Mouse (Mus musculus) kidney, embryonic 14.5 days (tissue): ENCODE results near the gene Ccin. TPM values are rescaled to one million over a fixed set of nuclear protein-coding genes. Genes with fewer than 3 reads are reported as not detected.

Experiments used
- ATAC-seq: fragments of 200-750 bp; cut with Nextera tagmentation; 2 replicates; pipeline ENCODE4 v1.8.0; 2017; ENCODE audit warnings: moderate number of reproducible peaks, mild to moderate bottlenecking, moderate TSS enrichment, moderate library complexity; ENCODE audit not compliant: low FRiP score, low TSS enrichment
- H3K27ac ChIP-seq: fragments of 300-500 bp; sonication (generic); 2 replicates; pipeline ENCODE4 v1.5.1; 2014; ENCODE audit warnings: low read depth, mild to moderate bottlenecking, low read length, moderate library complexity, mixed read lengths
- H3K27me3 ChIP-seq: fragments of 300-500 bp; sonication (generic); 2 replicates; pipeline ENCODE4 v1.6.1; 2014; ENCODE audit warnings: mild to moderate bottlenecking, low read length; ENCODE audit not compliant: control insufficient read depth, insufficient read depth
- H3K36me3 ChIP-seq: fragments of 300-500 bp; sonication (generic); 2 replicates; pipeline ENCODE4 v1.6.1; 2014; ENCODE audit warnings: low read length, mixed read lengths; ENCODE audit not compliant: control insufficient read depth, insufficient read depth
- H3K4me1 ChIP-seq: fragments of 300-500 bp; sonication (generic); 2 replicates; pipeline ENCODE4 v1.6.1; 2014; ENCODE audit warnings: low read length, mixed read lengths; ENCODE audit not compliant: control insufficient read depth, insufficient read depth
- H3K4me2 ChIP-seq: fragments of 300-500 bp; sonication (generic); replicated peaks from 2 replicates; pipeline ENCODE4 v1.6.1; 2014; ENCODE audit warnings: low read depth, mild to moderate bottlenecking, low read length
- H3K4me3 ChIP-seq: fragments of 300-500 bp; sonication (generic); 2 replicates; pipeline ENCODE4 v1.5.1; 2014; ENCODE audit warnings: mild to moderate bottlenecking, low read length
- H3K9ac ChIP-seq: fragments of 300-500 bp; sonication (generic); 2 replicates; pipeline ENCODE4 v1.6.1; 2014; ENCODE audit warnings: low read depth, mild to moderate bottlenecking, low read length, moderate library complexity
- H3K9me3 ChIP-seq: fragments of 300-500 bp; sonication (generic); 2 replicates; pipeline ENCODE4 v1.6.1; 2016; ENCODE audit warnings: low read length; ENCODE audit not compliant: control insufficient read depth
- WGBS: fragments of 180-500 bp; shearing (Covaris S2); extraction: QIAGEN DNeasy Blood & Tissue Kit; methylation state at CpG from one replicate; pipeline ENCODE4 v1.1.7; 2014; 5-methylcytosine and 5-hydroxymethylcytosine counted together
- polyA plus RNA-seq: library from polyadenylated mRNA; unstranded; fragments of >200 nt; fragmentation: Nextera tagmentation; extraction: Ambion mirVana; gene quantifications from 2 replicates; pipeline ENCODE4 v1.2.1, GENCODE M21; 2014

Gene Ccin
- polyA plus RNA-seq, 1 experiment from 2014 or later = not detected

DNA sequence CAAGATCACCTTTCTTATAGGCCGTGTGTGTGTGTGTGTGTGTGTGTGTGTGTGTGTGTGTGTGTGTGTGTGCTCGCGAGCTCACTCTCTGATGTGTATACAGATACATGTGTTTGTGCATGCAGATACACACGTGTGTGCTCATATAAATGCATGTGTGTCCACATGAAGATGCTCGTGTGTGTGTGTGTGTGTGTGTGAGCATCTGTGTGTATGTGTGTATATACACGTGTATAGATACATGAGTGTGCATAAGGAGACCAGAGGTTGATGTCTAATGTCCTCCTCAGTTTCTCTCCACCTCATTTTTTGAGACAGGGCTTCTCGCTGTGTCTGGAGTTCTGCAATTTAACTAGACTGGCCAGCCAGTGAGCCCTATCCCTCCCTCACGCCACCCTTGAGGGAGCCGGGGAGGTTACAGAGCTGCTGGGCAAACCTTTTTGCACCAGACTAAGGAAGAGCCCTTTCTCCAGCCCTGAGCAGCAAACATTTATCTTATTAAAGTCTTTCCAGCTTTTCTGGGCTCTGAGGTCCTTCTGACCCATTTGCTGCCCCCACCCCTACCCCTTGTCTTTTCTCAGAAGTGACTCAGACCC is 11.6 kb upstream of the Ccin start:
- peak overlapping the region; percentile 27 for H3K4me2 ChIP-seq
- no peak overlapping the region for H3K9ac ChIP-seq
- no peaks in the 10 kb centered on the region for H3K27me3 ChIP-seq
- peak; percentile 25; the same call in 1 of the 2 replicates for ATAC-seq
- WGBS = 58% methylated on average over 9 of the region's 9 CpGs
- peak overlapping the region; percentile 92 for H3K27ac ChIP-seq
- H3K4me3 ChIP-seq = no peak overlapping the region; the same call in 1 of the 2 replicates
- 0 out of 2 replicates have a peak, but pooled peaks cover 2% of the 10 kb centered on the region for H3K36me3 ChIP-seq
- H3K9me3 ChIP-seq = no peaks in the 10 kb centered on the region
- peaks cover 26% of the 10 kb centered on the region for H3K4me1 ChIP-seq

DNA sequence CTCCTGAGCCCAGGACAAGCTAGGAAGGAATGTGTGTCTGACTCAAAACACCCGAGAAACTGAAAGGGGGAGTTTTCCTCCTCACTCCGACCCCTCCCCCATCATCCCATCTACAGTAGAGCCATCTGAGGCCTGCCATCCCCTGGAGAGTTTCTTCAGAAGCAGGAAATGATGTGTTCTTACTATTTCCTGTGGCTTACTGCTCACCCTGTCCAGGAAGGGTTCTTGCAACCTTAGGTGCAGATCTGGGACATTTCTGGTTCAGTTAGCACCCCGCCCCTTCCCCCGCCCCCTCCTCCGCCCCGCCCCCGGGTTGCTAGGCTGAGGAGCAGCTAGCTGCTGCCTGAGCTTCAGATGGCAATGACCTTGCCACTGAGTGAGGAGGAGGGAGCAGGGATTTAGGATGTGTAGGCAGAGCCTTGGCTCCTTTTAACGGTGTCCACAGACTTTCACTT is 11.1 kb upstream of the Ccin start:
- Histone ChIP-seq H3K9me3 (no peaks in the 10 kb centered on the region), H3K27ac (peak overlapping the region; percentile 92), H3K4me1 (peaks cover 26% of the 10 kb centered on the region), H3K9ac (no peak overlapping the region), H3K4me3 (no peak overlapping the region; the same call in 1 of the 2 replicates), H3K4me2 (peak overlapping the region; percentile 27), H3K27me3 (no peaks in the 10 kb centered on the region), H3K36me3 (0 out of 2 replicates have a peak, but pooled peaks cover 2% of the 10 kb centered on the region)
- peak; percentile 86 for ATAC-seq
- under 1% methylated on average over 8 of the region's 8 CpGs for WGBS

DNA sequence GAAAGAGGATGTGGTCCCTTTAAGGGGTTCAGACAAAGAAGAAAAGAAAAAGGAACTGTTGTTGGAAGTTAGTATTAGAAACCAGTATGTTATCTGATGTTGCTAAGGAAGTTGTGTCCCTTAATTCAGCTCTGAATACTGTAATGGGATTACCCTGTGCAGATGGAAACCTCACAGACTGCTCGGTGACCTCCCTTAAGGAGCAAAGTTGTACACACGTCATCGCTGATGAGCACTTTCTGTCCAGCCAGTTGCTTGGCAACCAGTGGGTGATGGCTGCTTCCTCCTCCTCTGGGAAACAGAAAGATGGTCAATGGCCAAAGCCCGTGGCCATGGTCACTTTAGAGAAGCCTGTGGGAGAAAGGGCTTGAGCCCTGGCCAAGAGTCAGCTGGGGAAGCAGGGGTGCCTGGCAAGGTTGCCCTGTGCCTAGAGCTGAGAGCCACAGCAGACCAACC is 9.7 kb upstream of the Ccin start:
- Histone ChIP-seq H3K9ac (no peak overlapping the region), H3K27ac (no peak overlapping the region), H3K36me3 (0 out of 2 replicates have a peak, but pooled peaks cover 2% of the 10 kb centered on the region), H3K27me3 (no peaks in the 10 kb centered on the region), H3K9me3 (no peaks in the 10 kb centered on the region), H3K4me3 (no peak overlapping the region), H3K4me2 (no peak overlapping the region), H3K4me1 (peaks cover 22% of the 10 kb centered on the region)
- ATAC-seq = no peak
- WGBS = 65% methylated on average over 4 of the region's 4 CpGs

DNA sequence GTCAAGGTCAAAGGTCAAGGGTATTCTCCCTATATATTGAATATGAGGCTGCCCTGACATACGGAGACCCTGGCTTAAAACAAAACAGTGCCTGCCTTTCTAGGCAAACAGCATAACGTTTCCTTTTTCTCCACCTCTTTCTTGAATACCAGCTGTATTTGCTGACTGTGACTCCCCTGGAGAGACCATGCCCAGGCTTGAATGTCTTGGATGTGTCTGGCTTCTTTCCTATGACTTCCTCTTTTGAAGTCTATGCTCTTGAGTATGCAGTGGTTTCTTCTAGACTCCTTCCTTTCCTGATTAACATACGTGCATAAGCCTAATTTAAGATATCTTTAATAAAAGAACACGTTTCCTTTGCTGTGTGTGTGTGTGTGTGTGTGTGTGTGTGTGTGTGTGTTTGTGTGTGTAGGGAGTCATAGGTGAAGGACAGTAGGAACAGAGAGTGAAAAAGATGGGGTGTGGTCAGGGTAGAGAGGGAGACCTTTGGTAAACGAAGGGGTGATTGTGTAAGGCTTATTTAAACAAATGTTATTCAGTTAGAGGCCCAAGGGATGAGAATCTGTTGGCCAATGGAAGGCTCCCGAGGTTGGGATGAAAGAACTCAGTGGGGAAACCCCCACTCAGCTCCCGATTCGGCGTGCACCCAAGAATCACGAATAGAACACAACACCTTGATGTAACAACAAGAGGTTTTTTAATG is 8.2 kb upstream of the Ccin start:
- Histone ChIP-seq H3K9me3 (no peaks in the 10 kb centered on the region), H3K36me3 (0 out of 2 replicates have a peak, but pooled peaks cover 2% of the 10 kb centered on the region), H3K4me3 (no peak overlapping the region), H3K4me1 (peaks cover 16% of the 10 kb centered on the region), H3K27me3 (no peaks in the 10 kb centered on the region), H3K27ac (no peak overlapping the region), H3K4me2 (no peak overlapping the region), H3K9ac (no peak overlapping the region)
- WGBS = 81% methylated on average over 10 of the region's 10 CpGs
- no peak for ATAC-seq

DNA sequence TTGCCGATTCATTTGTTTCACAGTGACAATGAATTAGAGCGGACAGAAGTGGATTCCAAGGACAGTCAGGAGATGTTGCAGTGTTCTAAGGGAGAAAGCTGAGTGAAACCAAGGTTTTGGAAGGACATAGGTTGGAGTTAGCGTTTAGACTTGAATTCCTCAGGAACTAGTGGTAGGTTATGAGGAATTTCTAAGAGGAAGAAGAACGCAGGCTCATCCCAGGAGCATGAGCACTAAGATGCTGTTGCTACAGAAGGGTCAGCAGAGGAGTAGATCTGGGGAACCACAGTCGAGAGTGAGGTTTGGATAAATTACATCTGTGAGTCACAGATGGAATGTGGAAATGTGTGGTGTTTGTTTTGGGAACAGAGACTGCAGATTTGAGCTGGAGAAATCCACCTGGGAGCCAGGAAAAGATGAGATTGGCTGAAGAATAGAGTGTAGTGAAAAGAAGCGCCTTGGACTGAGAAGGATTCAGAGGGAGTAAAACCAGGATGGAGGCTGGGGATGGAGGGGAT is 7.0 kb upstream of the Ccin start:
- H3K4me3 ChIP-seq = no peak overlapping the region
- no peak for ATAC-seq
- 0 out of 2 replicates have a peak, but pooled peaks cover 2% of the 10 kb centered on the region for H3K36me3 ChIP-seq
- H3K4me2 ChIP-seq = no peak overlapping the region
- no peak overlapping the region for H3K27ac ChIP-seq
- H3K4me1 ChIP-seq = peaks cover 16% of the 10 kb centered on the region
- WGBS = 88% methylated on average over 6 of the region's 6 CpGs
- H3K9me3 ChIP-seq = no peaks in the 10 kb centered on the region
- H3K27me3 ChIP-seq = no peaks in the 10 kb centered on the region
- H3K9ac ChIP-seq = no peak overlapping the region

DNA sequence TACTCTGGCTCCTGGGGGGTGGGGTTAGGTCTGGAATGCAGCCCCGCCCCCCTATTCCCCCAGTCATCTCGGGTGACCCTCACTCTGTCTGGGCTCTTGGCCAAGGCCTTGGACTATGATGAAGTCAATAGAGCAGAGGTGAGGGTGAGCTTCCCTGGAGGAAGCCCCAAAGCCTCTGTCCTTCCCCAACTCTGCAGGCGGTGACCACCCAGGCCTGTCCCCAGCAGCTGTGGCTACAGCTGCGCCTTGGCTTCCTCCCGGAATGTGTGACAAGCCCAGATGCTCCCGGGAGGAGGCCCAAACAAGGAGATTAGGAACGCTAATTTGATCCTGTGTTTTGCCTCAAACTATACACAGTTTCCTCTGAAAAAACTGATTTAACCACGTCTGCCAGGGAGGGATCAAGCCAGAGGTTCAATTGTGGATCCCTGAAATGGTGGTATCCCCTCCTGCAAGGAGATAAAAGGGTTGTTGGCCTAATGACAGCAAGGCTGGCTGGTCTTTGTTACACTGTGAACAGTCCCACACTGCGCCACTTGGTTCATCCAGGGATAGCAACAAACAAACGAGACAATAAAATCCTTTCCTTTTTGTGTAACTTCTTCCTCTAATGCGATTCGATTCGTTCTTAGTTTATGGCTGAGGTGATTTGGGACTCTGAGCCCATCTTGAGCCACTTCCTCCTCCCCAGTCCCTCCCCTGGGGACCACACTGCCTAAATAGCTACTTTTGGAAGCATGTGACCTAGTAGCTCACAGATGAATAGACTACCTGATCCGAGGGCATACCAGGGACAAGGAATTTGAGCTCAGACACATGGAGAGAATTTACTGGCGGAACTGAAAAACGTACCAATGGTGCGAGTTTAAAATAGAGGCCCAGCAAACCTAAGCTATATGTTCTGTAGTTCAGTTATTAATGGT is 4.5 kb upstream of the Ccin start:
- Histone ChIP-seq H3K36me3 (0 out of 2 replicates have a peak, but pooled peaks cover 2% of the 10 kb centered on the region), H3K27me3 (no peaks in the 10 kb centered on the region), H3K4me2 (no peak overlapping the region), H3K4me1 (peaks cover 2% of the 10 kb centered on the region; the same call in 1 of the 2 replicates), H3K9ac (no peak overlapping the region), H3K4me3 (no peak overlapping the region), H3K9me3 (no peaks in the 10 kb centered on the region), H3K27ac (peak overlapping the region; percentile 61; the same call in 1 of the 2 replicates)
- ATAC-seq = peak; percentile 72
- 30% methylated on average over 17 of the region's 17 CpGs for WGBS

DNA sequence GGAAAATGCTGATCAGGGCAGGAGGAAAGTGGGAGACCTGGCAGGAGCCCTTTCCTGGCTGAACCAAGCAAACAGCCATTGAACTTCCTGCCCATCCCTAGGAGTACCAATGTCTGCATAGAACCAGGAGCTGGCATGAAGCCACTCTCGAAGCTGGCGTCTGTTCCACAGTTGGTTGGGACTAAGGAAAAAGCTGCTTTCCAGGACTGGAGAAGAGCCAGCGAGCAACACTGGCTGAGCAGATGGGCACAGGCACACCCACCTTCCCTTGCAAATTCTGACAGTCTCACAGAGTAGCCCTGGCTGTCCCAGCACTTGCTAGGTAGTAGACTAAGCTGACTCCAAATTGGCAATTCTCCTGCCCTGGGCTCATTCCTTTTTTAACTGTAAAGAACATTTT is 3.5 kb upstream of the Ccin start:
- no peak overlapping the region for H3K4me3 ChIP-seq

DNA sequence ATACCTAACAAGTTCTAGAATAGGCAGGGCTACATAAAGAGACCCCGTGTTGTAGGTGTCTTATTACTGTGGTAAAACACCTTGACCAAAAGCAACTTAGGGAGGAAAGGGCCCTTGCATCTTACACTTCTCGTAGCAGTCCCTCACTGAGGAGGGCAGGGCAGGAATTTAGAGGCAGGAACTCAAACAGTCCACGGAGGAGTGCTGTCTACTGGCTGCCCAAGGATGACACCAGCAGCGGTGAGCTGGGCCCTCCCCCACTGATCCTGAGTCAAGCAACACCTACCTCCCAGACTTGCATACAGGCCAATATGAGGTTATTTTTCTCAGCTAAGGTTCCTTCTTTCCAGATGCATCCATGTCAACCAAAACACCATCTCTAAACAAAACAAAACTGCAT is 3.0 kb upstream of the Ccin start:
- Histone ChIP-seq H3K27ac (no peak overlapping the region), H3K4me2 (no peak overlapping the region), H3K36me3 (0 out of 2 replicates have a peak, but pooled peaks cover 2% of the 10 kb centered on the region), H3K4me1 (peaks cover 2% of the 10 kb centered on the region; the same call in 1 of the 2 replicates), H3K27me3 (no peaks in the 10 kb centered on the region), H3K9ac (no peak overlapping the region), H3K9me3 (no peaks in the 10 kb centered on the region), H3K4me3 (no peak overlapping the region)
- no peak for ATAC-seq
- WGBS = 76% methylated on average over 4 of the region's 4 CpGs

More for the DNA sequence above, 3.5 kb upstream of the Ccin start:
- Histone ChIP-seq H3K4me1 (peaks cover 2% of the 10 kb centered on the region; the same call in 1 of the 2 replicates), H3K27ac (no peak overlapping the region), H3K36me3 (0 out of 2 replicates have a peak, but pooled peaks cover 2% of the 10 kb centered on the region), H3K27me3 (no peaks in the 10 kb centered on the region), H3K9ac (no peak overlapping the region), H3K9me3 (no peaks in the 10 kb centered on the region), H3K4me2 (no peak overlapping the region)
- ATAC-seq = no peak
- 84% methylated on average over 3 of the region's 3 CpGs for WGBS
